Comparison of ENCODE assay signal across 19 mouse cellular contexts in genomic region chr12:103213591-103213990, GRCm38 (mm10). TPM values are rescaled to one million over a fixed set of nuclear protein-coding genes. Genes with fewer than 3 reads are reported as not detected.
DNase-seq lines count a peak whose midpoint lies in the region; ATAC-seq and TF ChIP-seq lines count a peak whose summit lies in the region.
"Had no signal": no experiment of that assay in that cellular context is flagged by ENCODE, and none has a peak within 500 bp of the region (broad histone marks: within the 10 kb centered on the region; RNA-seq: fewer than 3 reads in every experiment).

No protein-coding gene starts in this region.

- no peak for ATAC-seq in heart, embryonic 13.5 days (ENCODE audit: extremely low read depth, insufficient number of reproducible peaks, low FRiP score, low TSS enrichment)
- ATAC-seq in lung, embryonic 16.5 days (ENCODE audit: low read depth) = peak; percentile 26; the same call in 1 of the 2 replicates
- peak; percentile 50; the same call in 1 of the 2 replicates for ATAC-seq in limb, embryonic 12.5 days (ENCODE audit: insufficient number of reproducible peaks, insufficient read depth, low FRiP score, low TSS enrichment, low read depth)
- 0 out of 2 replicates have a peak, but pooled peaks have one; percentile 42 for ATAC-seq in limb, embryonic 14.5 days (ENCODE audit: low FRiP score, low read depth)
- no peak for ATAC-seq in megakaryocyte-erythroid progenitor cell, adult 5-6 weeks (replicated peaks; ENCODE audit: low FRiP score, low TSS enrichment, poor library complexity, severe bottlenecking)
- ATAC-seq: liver, postnatal 0 days had no signal

- H3K27me3 ChIP-seq in heart, embryonic 13.5 days (replicated peaks) = no peaks in the 10 kb centered on the region
- no peaks in the 10 kb centered on the region for H3K27me3 ChIP-seq in lung, embryonic 16.5 days (ENCODE audit: control insufficient read depth, insufficient read depth, low read depth, low read length)
- no peaks in the 10 kb centered on the region for H3K27me3 ChIP-seq in limb, embryonic 12.5 days
- H3K27me3 ChIP-seq in limb, embryonic 14.5 days (ENCODE audit: control insufficient read depth, insufficient read depth, low read length) = no peaks in the 10 kb centered on the region
- H3K27me3 ChIP-seq: kidney, embryonic 15.5 days had no signal

- H3K4me1 ChIP-seq in heart, embryonic 13.5 days = peaks cover 35% of the 10 kb centered on the region
- no peaks in the 10 kb centered on the region for H3K4me1 ChIP-seq in lung, embryonic 16.5 days (replicated peaks; ENCODE audit: control insufficient read depth, insufficient read depth, low read length)
- H3K4me1 ChIP-seq in limb, embryonic 12.5 days (replicated peaks) = peaks cover 33% of the 10 kb centered on the region
- H3K4me1 ChIP-seq in limb, embryonic 14.5 days (ENCODE audit: control insufficient read depth, insufficient read depth, low read length) = peaks cover 5% of the 10 kb centered on the region

- H3K4me2 ChIP-seq in heart, embryonic 13.5 days = no peak overlapping the region
- no peak overlapping the region for H3K4me2 ChIP-seq in lung, embryonic 16.5 days (ENCODE audit: low read depth, low read length)
- no peak overlapping the region for H3K4me2 ChIP-seq in limb, embryonic 12.5 days
- no peak overlapping the region for H3K4me2 ChIP-seq in limb, embryonic 14.5 days (replicated peaks; ENCODE audit: low read depth, low read length, severe bottlenecking)
- H3K4me2 ChIP-seq: kidney, embryonic 15.5 days; liver, embryonic 11.5 days had no signal

- no peaks in the 10 kb centered on the region for H3K9me3 ChIP-seq in heart, embryonic 13.5 days
- H3K9me3 ChIP-seq in lung, embryonic 16.5 days (ENCODE audit: control insufficient read depth, low read length) = no peaks in the 10 kb centered on the region
- H3K9me3 ChIP-seq in limb, embryonic 12.5 days = no peaks in the 10 kb centered on the region
- no peaks in the 10 kb centered on the region for H3K9me3 ChIP-seq in limb, embryonic 14.5 days (ENCODE audit: control insufficient read depth, low read length)
- H3K9me3 ChIP-seq: embryonic facial prominence, embryonic 10.5 days; kidney, embryonic 15.5 days had no signal

- no peak overlapping the region for H3K9ac ChIP-seq in heart, embryonic 13.5 days
- no peak overlapping the region for H3K9ac ChIP-seq in lung, embryonic 16.5 days (ENCODE audit: low read length)
- no peak overlapping the region for H3K9ac ChIP-seq in limb, embryonic 12.5 days (replicated peaks)
- no peak overlapping the region for H3K9ac ChIP-seq in limb, embryonic 14.5 days (ENCODE audit: low read depth, low read length, severe bottlenecking)
- H3K9ac ChIP-seq: kidney, embryonic 15.5 days; liver, postnatal 0 days had no signal

- DNase-seq in heart, postnatal 10 days = no peak
- DNase-seq in lung, postnatal 36 days = no peak
- no peak for DNase-seq in limb, embryonic 14.5 days (ENCODE audit: low spot score)
- DNase-seq: cerebellum, adult 11-12 months; layer of hippocampus, adult 9-11 months; liver, postnatal 0 days; thymus, postnatal 25 days had no signal

- no peak overlapping the region for H3K4me3 ChIP-seq in heart, embryonic 13.5 days
- no peak overlapping the region for H3K4me3 ChIP-seq in lung, embryonic 16.5 days (ENCODE audit: low read length)
- H3K4me3 ChIP-seq in limb, embryonic 12.5 days (replicated peaks) = no peak overlapping the region
- H3K4me3 ChIP-seq in limb, embryonic 14.5 days (replicated peaks; ENCODE audit: low read length) = no peak overlapping the region
- H3K4me3 ChIP-seq: embryonic facial prominence, embryonic 10.5 days; heart, adult 2 months; kidney, embryonic 15.5 days; left cerebral cortex, adult 2 months had no signal

- intact Hi-C loops in heart, postnatal 10 days (cut with DNase I) = no loop called here

- TF ChIP-seq POLR2A in limb, embryonic 14.5 days (IDR thresholded peaks at IDR 0.05; ENCODE audit: borderline replicate concordance, extremely low read depth, insufficient read depth, insufficient read length) = no peak

- peak overlapping the region; percentile 55 for H3K27ac ChIP-seq in heart, embryonic 13.5 days (replicated peaks)
- no peak overlapping the region for H3K27ac ChIP-seq in lung, embryonic 16.5 days (ENCODE audit: low read length)
- no peak overlapping the region for H3K27ac ChIP-seq in limb, embryonic 12.5 days
- H3K27ac ChIP-seq in limb, embryonic 14.5 days (replicated peaks; ENCODE audit: low read depth, low read length) = no peak overlapping the region
- H3K27ac ChIP-seq: embryonic facial prominence, embryonic 10.5 days; heart, adult 2 months; left cerebral cortex, adult 2 months had no signal

- WGBS in heart, embryonic 13.5 days = 58% methylated on average over 2 of the region's 2 CpGs
- WGBS in lung, embryonic 16.5 days = 81% methylated on average over 2 of the region's 2 CpGs
- WGBS in limb, embryonic 12.5 days = 82% methylated on average over 2 of the region's 2 CpGs
- WGBS in limb, embryonic 14.5 days = 88% methylated on average over 2 of the region's 2 CpGs

- no peaks in the 10 kb centered on the region for H3K36me3 ChIP-seq in heart, embryonic 13.5 days
- no peaks in the 10 kb centered on the region for H3K36me3 ChIP-seq in lung, embryonic 16.5 days (ENCODE audit: control insufficient read depth, insufficient read depth, low read length)
- H3K36me3 ChIP-seq in limb, embryonic 12.5 days = no peaks in the 10 kb centered on the region
- no peaks in the 10 kb centered on the region for H3K36me3 ChIP-seq in limb, embryonic 14.5 days (ENCODE audit: control insufficient read depth, insufficient read depth, low read length)
- H3K36me3 ChIP-seq: embryonic facial prominence, embryonic 10.5 days; kidney, embryonic 15.5 days had no signal

RNA-seq across cellular contexts. Expression of gene Prima1, which starts 28.4 kb away (rescaled TPM):
- polyA plus RNA-seq in heart, embryonic 13.5 days (2015; fragmentation: Nextera tagmentation; extraction: Ambion mirVana) = 0.19 TPM in 1 of 2 replicates, not detected in the other
- under 1 TPM; 0.30 to 0.38 TPM for total RNA-seq in heart, postnatal 10 days (2021)
- 0.23 and 0.25 TPM in 2 replicates for polyA plus RNA-seq in lung, embryonic 16.5 days (2015; fragmentation: Nextera tagmentation; extraction: Ambion mirVana)
- not detected in 2 replicates for polyA plus RNA-seq in limb, embryonic 12.5 days (2016; fragmentation: Nextera tagmentation; extraction: Ambion mirVana)
- 1.5 and 1.6 TPM in 2 replicates for polyA plus RNA-seq in limb, embryonic 14.5 days (2012; rRNA removed)
- polyA plus RNA-seq in limb, embryonic 14.5 days (2014; fragmentation: Nextera tagmentation; extraction: Ambion mirVana) = 0.48 and 0.53 TPM in 2 replicates
- total RNA-seq in megakaryocyte-erythroid progenitor cell, adult 5-6 weeks (2014; fragmentation: Nextera tagmentation) = not detected in 2 replicates
- not detected in 2 replicates for total RNA-seq in megakaryocyte-erythroid progenitor cell, adult 5-6 weeks (2017)
- total RNA-seq: megakaryocyte progenitor cell, adult 5-6 weeks; MEL had no signal
- polyA plus RNA-seq: C2C12; liver, postnatal 0 days had no signal

Comparison
In these comparisons a context has a peak if more than half of its experiments do, and no peak if none do; other contexts are left out.
1. ATAC-seq: peak in lung, embryonic 16.5 days (single experiment), limb, embryonic 12.5 days (single experiment) and limb, embryonic 14.5 days (single experiment); none in heart, embryonic 13.5 days (single experiment) and megakaryocyte-erythroid progenitor cell, adult 5-6 weeks (single experiment).